Mouse (Mus musculus): Measurements from ENCODE around the gene Cnot8.

Gene Cnot8

DNA sequence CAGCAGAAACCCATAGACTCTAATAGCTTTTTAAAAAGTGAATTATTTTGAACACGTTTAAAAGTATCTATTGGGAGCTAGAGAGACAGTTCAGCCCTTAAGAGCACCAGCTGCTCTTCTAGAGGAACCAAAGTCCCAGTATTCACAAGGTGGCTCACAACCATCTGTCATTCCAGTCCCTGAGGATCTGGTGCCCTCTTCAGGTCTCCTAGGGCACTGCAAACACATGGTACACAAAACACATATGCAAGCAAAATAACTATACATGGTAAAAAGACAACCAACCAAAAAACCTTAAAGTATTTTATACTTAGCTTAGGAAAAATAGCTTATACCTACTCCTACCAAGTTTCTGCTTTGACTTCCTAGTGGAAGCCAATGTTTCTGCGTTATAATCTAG lies 61.1 kb downstream of the Cnot8 start:
- DNase-seq (ENCODE audit: low spot score) = no peak

DNA sequence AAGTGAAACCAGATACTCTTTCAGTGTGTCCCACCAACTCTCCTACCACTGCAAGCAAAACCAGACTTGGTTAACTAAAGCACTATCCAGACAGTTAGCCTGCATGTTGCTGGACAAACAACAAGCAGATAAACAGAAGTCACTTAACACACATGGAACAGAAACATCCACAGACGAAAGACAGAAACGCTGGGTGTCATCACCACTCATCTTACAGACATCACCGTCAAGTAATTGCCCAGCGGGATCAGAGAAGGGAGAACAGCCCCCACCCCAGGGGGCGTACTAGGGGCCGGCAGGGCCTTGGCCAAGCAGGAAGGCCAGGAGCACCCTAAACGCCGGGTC lies 63.8 kb downstream of the Cnot8 start:
- no peak for DNase-seq (ENCODE audit: low spot score)

Data from urinary bladder, postnatal 14 days (tissue).